Mouse (Mus musculus): ENCODE data around the gene Olfr805. TPM values are rescaled to one million over a fixed set of nuclear protein-coding genes. Genes with fewer than 3 reads are reported as not detected.

Gene Olfr805
- polyA plus RNA-seq (2012; rRNA removed; ENCODE audit: low replicate concordance) = not detected in 2 replicates

GRCm38 (mm10) chr10:129729275-129729674, at the start of gene Olfr805:
Gene Olfr805, minus strand, starts transcription at chr10:129729375.

DNA sequence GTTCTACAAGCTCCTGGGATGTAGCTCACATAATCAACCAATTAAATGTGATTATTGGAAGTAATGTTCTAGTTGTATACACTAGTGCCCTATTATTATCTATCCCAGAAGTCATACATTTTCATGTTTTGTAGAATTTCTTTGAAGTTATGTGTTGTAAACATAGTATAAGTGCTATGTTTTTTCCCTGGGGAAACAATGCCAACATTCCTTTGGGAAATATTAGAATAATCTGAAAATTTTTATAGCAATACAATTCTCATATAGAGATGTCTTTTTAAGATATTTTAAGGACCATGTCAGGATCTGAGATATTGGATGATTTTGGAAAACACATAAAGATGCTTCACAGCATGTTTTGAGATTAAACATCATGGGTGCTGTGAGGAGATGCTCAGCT, 45.2 kb upstream of the Olfr805 start, which contains the start of gene Olfr809:
Gene Olfr809 (plus strand): TSS at position 301 of the 400 bp plus-strand sequence.

DNA sequence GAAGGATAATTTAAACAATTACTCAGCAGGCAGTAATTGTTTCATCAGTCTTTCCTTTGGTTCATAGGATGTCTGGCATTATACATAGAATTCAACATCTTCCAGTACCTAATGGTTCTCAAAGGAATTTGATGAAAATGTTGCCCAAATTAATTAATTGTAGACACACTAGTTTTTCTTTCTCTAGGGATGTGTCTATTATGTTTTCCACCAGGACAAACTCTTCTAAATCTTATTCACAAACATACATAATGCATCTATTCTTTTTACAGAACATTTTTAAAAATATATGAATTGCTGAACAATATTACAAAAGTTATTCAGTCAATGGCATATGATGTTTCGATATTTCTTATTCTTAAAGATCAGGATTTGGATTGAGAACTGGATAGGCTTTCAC, 36.0 kb upstream of the Olfr805 start, which contains the start of gene Olfr808:
Gene Olfr808 (plus strand): TSS at position 301 of the 400 bp plus-strand sequence.

DNA sequence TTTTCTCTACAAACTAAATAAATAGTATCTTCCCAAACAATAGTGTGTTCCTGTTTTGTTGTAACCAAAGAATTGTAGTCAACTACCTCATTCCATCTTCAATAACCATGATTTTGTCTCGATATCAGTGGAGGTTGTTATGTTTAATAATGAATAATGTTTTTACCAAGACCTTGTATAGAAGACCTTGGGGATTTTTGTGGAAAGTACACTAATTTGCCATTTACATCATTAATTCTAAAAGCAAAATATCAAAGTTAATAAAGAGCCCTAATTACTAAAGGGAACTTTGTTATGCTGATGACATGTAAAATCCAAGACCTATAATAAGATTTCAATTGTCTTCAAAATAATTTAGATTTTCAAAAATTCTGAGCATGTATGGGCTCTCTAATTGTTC, 28.5 kb upstream of the Olfr805 start, which contains the start of gene Olfr807:
Gene Olfr807 (minus strand): TSS at position 101 of the 400 bp plus-strand sequence.

GRCm38 (mm10) chr10:129741821-129742220, 12.6 kb upstream of the Olfr805 start, which contains the start of gene Olfr806:
Gene Olfr806, minus strand, starts transcription at chr10:129741921.

GRCm38 (mm10) chr10:129702910-129703309, 26.3 kb downstream of the Olfr805 start, which contains the start of gene Olfr804:
Gene Olfr804, plus strand, starts transcription at chr10:129703210.

GRCm38 (mm10) chr10:129694186-129694585, 35.0 kb downstream of the Olfr805 start, which contains the start of gene Olfr803:
Gene Olfr803, minus strand, starts transcription at chr10:129694286.

GRCm38 (mm10) chr10:129688069-129688468, 41.1 kb downstream of the Olfr805 start, which contains the start of gene Olfr802:
Gene Olfr802, minus strand, starts transcription at chr10:129688169.

GRCm38 (mm10) chr10:129673765-129674164, 55.4 kb downstream of the Olfr805 start, which contains the start of gene Olfr801:
Gene Olfr801, minus strand, starts transcription at chr10:129673865.

Other genes starting within 250 kb of the Olfr805 start
- gene Olfr789, start 244.6 kb downstream of the Olfr805 start, polyA plus RNA-seq (2012; rRNA removed; ENCODE audit: low replicate concordance) = not detected in 2 replicates
- gene Olfr790, start 230.9 kb downstream of the Olfr805 start, polyA plus RNA-seq (2012; rRNA removed; ENCODE audit: low replicate concordance) = not detected in 2 replicates
- not detected in 2 replicates for gene Olfr791, start 207.6 kb downstream of the Olfr805 start, polyA plus RNA-seq (2012; rRNA removed; ENCODE audit: low replicate concordance)
- not detected in 2 replicates for gene Olfr792, start 190.2 kb downstream of the Olfr805 start, polyA plus RNA-seq (2012; rRNA removed; ENCODE audit: low replicate concordance)
- gene Olfr794, start 161.7 kb downstream of the Olfr805 start, polyA plus RNA-seq (2012; rRNA removed; ENCODE audit: low replicate concordance) = not detected in 2 replicates
- gene Olfr796, start 116.8 kb downstream of the Olfr805 start, polyA plus RNA-seq (2012; rRNA removed; ENCODE audit: low replicate concordance) = not detected in 2 replicates
- gene Olfr798, start 101.4 kb downstream of the Olfr805 start, polyA plus RNA-seq (2012; rRNA removed; ENCODE audit: low replicate concordance) = not detected in 2 replicates
- gene Olfr799, start 91.9 kb downstream of the Olfr805 start, polyA plus RNA-seq (2012; rRNA removed; ENCODE audit: low replicate concordance) = not detected in 2 replicates
- gene Olfr800, start 71.7 kb downstream of the Olfr805 start, polyA plus RNA-seq (2012; rRNA removed; ENCODE audit: low replicate concordance) = not detected in 2 replicates
- not detected in 2 replicates for gene Olfr801, start 55.5 kb downstream of the Olfr805 start, polyA plus RNA-seq (2012; rRNA removed; ENCODE audit: low replicate concordance)
- gene Olfr802, start 41.2 kb downstream of the Olfr805 start, polyA plus RNA-seq (2012; rRNA removed; ENCODE audit: low replicate concordance) = not detected in 2 replicates
- not detected in 2 replicates for gene Olfr803, start 35.1 kb downstream of the Olfr805 start, polyA plus RNA-seq (2012; rRNA removed; ENCODE audit: low replicate concordance)
- not detected in 2 replicates for gene Olfr804, start 26.2 kb downstream of the Olfr805 start, polyA plus RNA-seq (2012; rRNA removed; ENCODE audit: low replicate concordance)
- gene Olfr806, start 12.5 kb upstream of the Olfr805 start, polyA plus RNA-seq (2012; rRNA removed; ENCODE audit: low replicate concordance) = not detected in 2 replicates
- gene Olfr807, start 28.4 kb upstream of the Olfr805 start, polyA plus RNA-seq (2012; rRNA removed; ENCODE audit: low replicate concordance) = not detected in 2 replicates
- not detected in 2 replicates for gene Olfr808, start 36.1 kb upstream of the Olfr805 start, polyA plus RNA-seq (2012; rRNA removed; ENCODE audit: low replicate concordance)
- not detected in 2 replicates for gene Olfr809, start 45.3 kb upstream of the Olfr805 start, polyA plus RNA-seq (2012; rRNA removed; ENCODE audit: low replicate concordance)
- not detected in 2 replicates for gene Olfr810, start 65.5 kb upstream of the Olfr805 start, polyA plus RNA-seq (2012; rRNA removed; ENCODE audit: low replicate concordance)
- not detected in 2 replicates for gene Olfr811, start 75.0 kb upstream of the Olfr805 start, polyA plus RNA-seq (2012; rRNA removed; ENCODE audit: low replicate concordance)
- not detected in 2 replicates for gene Olfr812, start 116.7 kb upstream of the Olfr805 start, polyA plus RNA-seq (2012; rRNA removed; ENCODE audit: low replicate concordance)
- gene Olfr813, start 126.0 kb upstream of the Olfr805 start, polyA plus RNA-seq (2012; rRNA removed; ENCODE audit: low replicate concordance) = not detected in 2 replicates
- not detected in 2 replicates for gene Olfr814, start 150.5 kb upstream of the Olfr805 start, polyA plus RNA-seq (2012; rRNA removed; ENCODE audit: low replicate concordance)
- not detected in 2 replicates for gene Olfr815, start 176.5 kb upstream of the Olfr805 start, polyA plus RNA-seq (2012; rRNA removed; ENCODE audit: low replicate concordance)
- gene Olfr816, start 186.2 kb upstream of the Olfr805 start, polyA plus RNA-seq (2012; rRNA removed; ENCODE audit: low replicate concordance) = not detected in 2 replicates
- not detected in 2 replicates for gene Olfr818, start 219.7 kb upstream of the Olfr805 start, polyA plus RNA-seq (2012; rRNA removed; ENCODE audit: low replicate concordance)
- gene Olfr819, start 237.9 kb upstream of the Olfr805 start, polyA plus RNA-seq (2012; rRNA removed; ENCODE audit: low replicate concordance) = not detected in 2 replicates
- gene Olfr247, start 246.8 kb upstream of the Olfr805 start, polyA plus RNA-seq (2012; rRNA removed; ENCODE audit: low replicate concordance) = not detected in 2 replicates

Measured in mammary gland, adult 2 months (tissue).